Mouse (Mus musculus): ENCODE results near the gene Mroh2a. TPM values are rescaled to one million over a fixed set of nuclear protein-coding genes. Genes with fewer than 3 reads are reported as not detected.
"Not testable (repeated sequence)": the region's sequence is repeated elsewhere in the genome, so short reads cannot be mapped to it uniquely, and the experiment has no call there.

Gene Mroh2a
- polyA plus RNA-seq, 1 experiment from 2014 or later = 1.0 TPM

DNA sequence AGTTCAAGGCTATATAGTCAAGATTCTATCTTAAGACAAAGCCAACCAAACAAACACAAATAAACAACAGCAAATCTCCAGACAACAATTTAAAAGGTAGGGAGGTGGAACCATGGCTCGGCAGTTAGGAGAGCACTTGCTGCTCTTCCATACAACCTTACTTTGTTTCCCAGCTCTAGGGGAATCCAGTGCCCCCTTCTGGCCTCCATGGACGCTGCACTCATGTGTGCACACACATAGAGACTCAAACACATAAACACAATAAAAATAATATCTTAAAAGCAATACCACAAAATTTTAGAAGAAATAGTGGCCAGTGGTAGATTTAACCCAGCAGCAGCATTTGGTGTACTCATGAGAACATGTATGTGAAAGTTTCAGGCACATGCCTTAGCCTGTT lies 9.6 kb upstream of the Mroh2a start:
- no peak overlapping the region for H3K4me2 ChIP-seq (ENCODE audit: low read depth, low read length)
- no peak overlapping the region for H3K4me3 ChIP-seq (ENCODE audit: low read length)
- WGBS = 48% methylated on average over 2 of the region's 2 CpGs
- no peak overlapping the region for H3K9ac ChIP-seq (ENCODE audit: low read length)
- no peak for ATAC-seq (ENCODE audit: low read depth)
- no peaks in the 10 kb centered on the region for H3K4me1 ChIP-seq (replicated peaks; ENCODE audit: control insufficient read depth, insufficient read depth, low read length)
- no peaks in the 10 kb centered on the region for H3K36me3 ChIP-seq (ENCODE audit: control insufficient read depth, insufficient read depth, low read length)
- no peaks in the 10 kb centered on the region for H3K27me3 ChIP-seq (ENCODE audit: control insufficient read depth, insufficient read depth, low read depth, low read length)
- H3K9me3 ChIP-seq (ENCODE audit: control insufficient read depth, low read length) = peaks cover 46% of the 10 kb centered on the region
- no peak overlapping the region for H3K27ac ChIP-seq (ENCODE audit: low read length)

DNA sequence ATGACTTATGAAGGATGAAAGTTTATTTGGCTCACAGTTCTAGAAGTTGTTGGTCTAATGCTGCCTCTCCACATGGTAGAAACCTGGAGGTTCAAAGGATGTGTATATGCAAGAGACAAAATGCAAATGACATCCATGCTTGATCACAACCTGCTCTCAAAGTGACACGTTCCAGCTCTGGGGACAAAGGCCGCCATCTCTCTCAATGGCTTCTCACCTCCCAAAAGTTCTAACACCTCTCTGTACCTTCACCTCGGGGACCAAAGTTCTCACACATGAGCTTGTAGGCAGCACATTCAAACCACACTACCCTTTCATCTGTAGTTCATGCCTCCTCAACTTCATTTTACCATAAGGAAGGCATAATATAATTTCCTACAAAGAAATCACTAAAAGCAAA lies 9.2 kb upstream of the Mroh2a start:
- Histone ChIP-seq H3K4me2 (ENCODE audit: low read depth, low read length) (no peak overlapping the region), H3K9me3 (ENCODE audit: control insufficient read depth, low read length) (peaks cover 41% of the 10 kb centered on the region), H3K4me3 (ENCODE audit: low read length) (no peak overlapping the region), H3K9ac (ENCODE audit: low read length) (no peak overlapping the region), H3K27ac (ENCODE audit: low read length) (no peak overlapping the region), H3K36me3 (ENCODE audit: control insufficient read depth, insufficient read depth, low read length) (no peaks in the 10 kb centered on the region), H3K4me1 (replicated peaks; ENCODE audit: control insufficient read depth, insufficient read depth, low read length) (no peaks in the 10 kb centered on the region), H3K27me3 (ENCODE audit: control insufficient read depth, insufficient read depth, low read depth, low read length) (no peaks in the 10 kb centered on the region)
- 31% methylated on average over 3 of the region's 3 CpGs for WGBS
- no peak for ATAC-seq (ENCODE audit: low read depth)

DNA sequence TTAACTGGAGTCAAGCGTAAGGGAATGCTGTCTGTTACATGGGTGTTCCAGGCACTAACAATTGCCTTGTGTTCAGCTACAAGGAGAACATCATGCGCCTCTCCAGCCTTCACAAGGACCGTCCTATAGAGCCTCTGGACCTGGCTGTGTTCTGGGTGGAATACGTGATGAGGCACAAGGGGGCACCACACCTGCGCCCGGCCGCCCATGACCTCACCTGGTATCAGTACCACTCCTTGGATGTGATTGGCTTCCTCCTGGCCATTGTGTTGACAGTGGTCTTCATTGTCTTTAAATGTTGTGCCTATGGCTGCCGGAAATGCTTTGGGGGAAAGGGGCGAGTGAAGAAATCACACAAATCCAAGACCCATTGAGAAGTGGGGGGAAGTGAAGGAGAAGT lies 8.7 kb upstream of the Mroh2a start:
- Histone ChIP-seq H3K9me3 (ENCODE audit: control insufficient read depth, low read length) (peaks cover 39% of the 10 kb centered on the region), H3K4me3 (ENCODE audit: low read length) (no peak overlapping the region), H3K4me1 (replicated peaks; ENCODE audit: control insufficient read depth, insufficient read depth, low read length) (no peaks in the 10 kb centered on the region), H3K4me2 (ENCODE audit: low read depth, low read length) (no peak overlapping the region), H3K27me3 (ENCODE audit: control insufficient read depth, insufficient read depth, low read depth, low read length) (no peaks in the 10 kb centered on the region), H3K9ac (ENCODE audit: low read length) (no peak overlapping the region), H3K36me3 (ENCODE audit: control insufficient read depth, insufficient read depth, low read length) (no peaks in the 10 kb centered on the region), H3K27ac (ENCODE audit: low read length) (no peak overlapping the region)
- ATAC-seq (ENCODE audit: low read depth) = no peak
- WGBS = 70% methylated on average over 9 of the region's 9 CpGs

GRCm38 (mm10) chr1:88218591-88218990 lies 8.2 kb upstream of the Mroh2a start:
- Histone ChIP-seq H3K9me3 (ENCODE audit: control insufficient read depth, low read length) (peaks cover 35% of the 10 kb centered on the region), H3K9ac (ENCODE audit: low read length) (no peak overlapping the region), H3K27me3 (ENCODE audit: control insufficient read depth, insufficient read depth, low read depth, low read length) (no peaks in the 10 kb centered on the region), H3K4me2 (ENCODE audit: low read depth, low read length) (no peak overlapping the region), H3K4me1 (replicated peaks; ENCODE audit: control insufficient read depth, insufficient read depth, low read length) (no peaks in the 10 kb centered on the region), H3K4me3 (ENCODE audit: low read length) (no peak overlapping the region), H3K36me3 (ENCODE audit: control insufficient read depth, insufficient read depth, low read length) (no peaks in the 10 kb centered on the region), H3K27ac (ENCODE audit: low read length) (no peak overlapping the region)
- WGBS = 47% methylated on average over 4 of the region's 4 CpGs
- ATAC-seq (ENCODE audit: low read depth) = no peak

- no peaks in the 10 kb centered on the region for H3K36me3 ChIP-seq (ENCODE audit: control insufficient read depth, insufficient read depth, low read length)
- no peaks in the 10 kb centered on the region for H3K4me1 ChIP-seq (replicated peaks; ENCODE audit: control insufficient read depth, insufficient read depth, low read length)
- no peaks in the 10 kb centered on the region for H3K27me3 ChIP-seq (ENCODE audit: control insufficient read depth, insufficient read depth, low read depth, low read length)
- H3K4me2 ChIP-seq (ENCODE audit: low read depth, low read length) = no peak overlapping the region
- H3K27ac ChIP-seq (ENCODE audit: low read length) = no peak overlapping the region
- ATAC-seq (ENCODE audit: low read depth) = no peak
- H3K4me3 ChIP-seq (ENCODE audit: low read length) = no peak overlapping the region
- H3K9me3 ChIP-seq (ENCODE audit: control insufficient read depth, low read length) = peaks cover 31% of the 10 kb centered on the region
- H3K9ac ChIP-seq (ENCODE audit: low read length) = no peak overlapping the region
- WGBS = 11% methylated on average over 1 of the region's 1 CpGs
Measured at GRCm38 (mm10) chr1:88219054-88219453, 7.7 kb upstream of the Mroh2a start.

DNA sequence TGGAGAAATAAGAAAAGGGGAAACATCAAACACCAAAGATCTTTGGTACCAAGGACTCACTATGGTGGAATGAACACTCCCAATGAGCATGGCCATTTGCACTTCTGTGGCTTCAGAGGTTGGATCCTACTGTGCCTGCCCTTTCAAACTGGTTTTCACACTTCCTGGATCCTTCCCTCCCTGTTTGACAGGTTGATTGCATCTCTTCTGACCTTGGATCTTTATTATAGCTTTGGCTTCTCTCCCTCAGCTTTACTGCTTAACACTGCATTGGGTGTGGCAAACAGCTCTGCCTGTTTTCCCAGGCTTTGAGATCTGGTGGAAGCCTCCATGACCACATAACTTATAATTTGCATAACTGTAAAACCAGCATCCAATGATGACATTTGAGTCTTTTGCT lies 6.5 kb upstream of the Mroh2a start:
- no peaks in the 10 kb centered on the region for H3K4me1 ChIP-seq (replicated peaks; ENCODE audit: control insufficient read depth, insufficient read depth, low read length)
- H3K36me3 ChIP-seq (ENCODE audit: control insufficient read depth, insufficient read depth, low read length) = no peaks in the 10 kb centered on the region
- H3K27ac ChIP-seq (ENCODE audit: low read length) = no peak overlapping the region
- H3K4me2 ChIP-seq (ENCODE audit: low read depth, low read length) = no peak overlapping the region
- H3K4me3 ChIP-seq (ENCODE audit: low read length) = no peak overlapping the region
- H3K9me3 ChIP-seq (ENCODE audit: control insufficient read depth, low read length) = peaks cover 22% of the 10 kb centered on the region
- no peak overlapping the region for H3K9ac ChIP-seq (ENCODE audit: low read length)
- no peaks in the 10 kb centered on the region for H3K27me3 ChIP-seq (ENCODE audit: control insufficient read depth, insufficient read depth, low read depth, low read length)
- ATAC-seq (ENCODE audit: low read depth) = no peak

GRCm38 (mm10) chr1:88222216-88222615 lies 4.6 kb upstream of the Mroh2a start:
- no peak for ATAC-seq (ENCODE audit: low read depth)
- WGBS = 38% methylated on average over 2 of the region's 2 CpGs
- Histone ChIP-seq H3K4me1 (replicated peaks; ENCODE audit: control insufficient read depth, insufficient read depth, low read length) (no peaks in the 10 kb centered on the region), H3K9me3 (ENCODE audit: control insufficient read depth, low read length) (peaks cover 21% of the 10 kb centered on the region), H3K27ac (ENCODE audit: low read length) (no peak overlapping the region), H3K4me2 (ENCODE audit: low read depth, low read length) (no peak overlapping the region), H3K9ac (ENCODE audit: low read length) (no peak overlapping the region), H3K27me3 (ENCODE audit: control insufficient read depth, insufficient read depth, low read depth, low read length) (no peaks in the 10 kb centered on the region), H3K36me3 (ENCODE audit: control insufficient read depth, insufficient read depth, low read length) (no peaks in the 10 kb centered on the region), H3K4me3 (ENCODE audit: low read length) (no peak overlapping the region)

GRCm38 (mm10) chr1:88223011-88223515 lies 3.7 kb upstream of the Mroh2a start:
- H3K9ac ChIP-seq (ENCODE audit: low read length); ATAC-seq (ENCODE audit: low read depth): not testable (repeated sequence)
- H3K9me3 ChIP-seq (ENCODE audit: control insufficient read depth, low read length) = peaks cover 18% of the 10 kb centered on the region

DNA sequence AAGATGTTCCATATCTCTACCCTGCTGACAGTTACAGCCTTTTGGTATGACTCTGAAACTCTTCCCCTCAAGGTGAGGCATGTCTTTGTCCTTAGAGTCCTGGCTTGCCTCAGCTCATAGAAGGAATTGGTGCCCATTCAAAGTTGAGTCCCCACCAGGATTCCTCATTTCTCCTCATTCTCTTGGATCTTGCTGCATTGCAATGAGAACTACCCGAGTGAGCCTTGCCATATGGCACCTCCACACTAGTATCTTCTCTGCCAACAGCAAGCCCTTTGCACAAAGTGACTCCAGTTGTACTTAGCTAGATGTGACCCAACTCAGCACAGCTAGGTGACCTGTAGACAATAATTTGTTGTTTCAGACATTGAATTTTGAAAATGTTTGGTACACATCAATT lies 3.2 kb upstream of the Mroh2a start:
- Histone ChIP-seq H3K9ac (ENCODE audit: low read length) (no peak overlapping the region), H3K4me3 (ENCODE audit: low read length) (no peak overlapping the region), H3K27me3 (ENCODE audit: control insufficient read depth, insufficient read depth, low read depth, low read length) (no peaks in the 10 kb centered on the region), H3K36me3 (ENCODE audit: control insufficient read depth, insufficient read depth, low read length) (no peaks in the 10 kb centered on the region), H3K27ac (ENCODE audit: low read length) (no peak overlapping the region), H3K4me1 (replicated peaks; ENCODE audit: control insufficient read depth, insufficient read depth, low read length) (no peaks in the 10 kb centered on the region), H3K4me2 (ENCODE audit: low read depth, low read length) (no peak overlapping the region), H3K9me3 (ENCODE audit: control insufficient read depth, low read length) (peaks cover 24% of the 10 kb centered on the region)
- WGBS = 36% methylated on average over 1 of the region's 1 CpGs
- no peak for ATAC-seq (ENCODE audit: low read depth)

More at GRCm38 (mm10) chr1:88223011-88223515, 3.7 kb upstream of the Mroh2a start:
- not testable (repeated sequence) for H3K36me3 ChIP-seq (ENCODE audit: control insufficient read depth, insufficient read depth, low read length); H3K27me3 ChIP-seq (ENCODE audit: control insufficient read depth, insufficient read depth, low read depth, low read length); H3K4me3 ChIP-seq (ENCODE audit: low read length); H3K27ac ChIP-seq (ENCODE audit: low read length); H3K4me2 ChIP-seq (ENCODE audit: low read depth, low read length); H3K4me1 ChIP-seq (replicated peaks; ENCODE audit: control insufficient read depth, insufficient read depth, low read length)
